Mouse (Mus musculus): ENCODE data around the gene 2010300C02Rik.

Gene 2010300C02Rik

GRCm38 (mm10) chr1:37566344-37566743 lies 153.5 kb downstream of the 2010300C02Rik start:
- DNase-seq = no peak

- DNase-seq = no peak
Observed at GRCm38 (mm10) chr1:37565396-37565795, 154.5 kb downstream of the 2010300C02Rik start.

- no peak for DNase-seq
Observed at GRCm38 (mm10) chr1:37561955-37562354, 157.9 kb downstream of the 2010300C02Rik start.

Measured in lung, postnatal 4 days (tissue).